Mouse (Mus musculus): ENCODE measurements at regions not wholly inside any gene's neighbourhood (a gene's known extent, or its start where the extent isn't known, plus 50 kb on each side); places are given as distances from the start of the nearest gene placed in this dataset.
"Not testable (repeated sequence)": the region's sequence is repeated elsewhere in the genome, so short reads cannot be mapped to it uniquely, and the experiment has no call there.

- no peak for DNase-seq
Measured at GRCm38 (mm10) chr9:41914611-41915010, 209.5 kb downstream of the Sorl1 start.

- DNase-seq, result no peak
Measured at GRCm38 (mm10) chr9:41913911-41914310, 210.2 kb downstream of the Sorl1 start.

- no peak for DNase-seq
Measured at GRCm38 (mm10) chr9:41912482-41912881, 211.6 kb downstream of the Sorl1 start.

GRCm38 (mm10) chr9:41900606-41900974, 223.5 kb downstream of the Sorl1 start:
- no peak for DNase-seq

GRCm38 (mm10) chr9:41899766-41900605, 224.1 kb downstream of the Sorl1 start:
- no peak for DNase-seq

GRCm38 (mm10) chr9:41895106-41895505, 229.0 kb downstream of the Sorl1 start:
- DNase-seq, result no peak

- peak; percentile 43 to 46 for DNase-seq
Measured at GRCm38 (mm10) chr9:41892841-41893240, 231.3 kb downstream of the Sorl1 start.

GRCm38 (mm10) chr9:41891206-41891605, 232.9 kb downstream of the Sorl1 start:
- no peak for DNase-seq

GRCm38 (mm10) chr9:41890273-41891141, 233.6 kb downstream of the Sorl1 start:
- peak; percentile 49 to 67 for DNase-seq

- no peak for DNase-seq
Measured at GRCm38 (mm10) chr9:41889568-41890272, 234.4 kb downstream of the Sorl1 start.

- DNase-seq, result no peak
Measured at GRCm38 (mm10) chr9:41888616-41889150, 235.4 kb downstream of the Sorl1 start.

GRCm38 (mm10) chr9:41886456-41886855, 237.6 kb downstream of the Sorl1 start:
- not testable (repeated sequence) for DNase-seq

- no peak for DNase-seq
Measured at GRCm38 (mm10) chr9:41880457-41880856, 243.6 kb downstream of the Sorl1 start.

- DNase-seq, result no peak
Measured at GRCm38 (mm10) chr9:41879080-41879479, 245.0 kb downstream of the Sorl1 start.

- no peak for DNase-seq
Measured at GRCm38 (mm10) chr9:41861136-41861535, 263.0 kb downstream of the Sorl1 start.

- peak; percentile 43 to 65 for DNase-seq
Measured at GRCm38 (mm10) chr9:41860681-41861080, 263.4 kb downstream of the Sorl1 start.

- no peak for DNase-seq
Measured at GRCm38 (mm10) chr9:41859780-41860179, 264.3 kb downstream of the Sorl1 start.

GRCm38 (mm10) chr9:41852099-41852498, 272.0 kb downstream of the Sorl1 start:
- no peak for DNase-seq

GRCm38 (mm10) chr9:41849628-41850326, 274.3 kb downstream of the Sorl1 start:
- DNase-seq, result no peak

- DNase-seq, result no peak
Measured at GRCm38 (mm10) chr9:41844616-41845015, 279.5 kb downstream of the Sorl1 start.

All from adrenal gland, postnatal 36 days (tissue).